Mouse (Mus musculus): ENCODE data around the gene Lrsam1. TPM values are rescaled to one million over a fixed set of nuclear protein-coding genes. Genes with fewer than 3 reads are reported as not detected.

Lrsam1 gene
- total RNA-seq, 2 experiments from 2014 or later, result 14.1 to 17.0 TPM

GRCm38 (mm10) chr2:32876490-32877302, 84.7 kb downstream of the Lrsam1 start:
- intact Hi-C loops (cut with DNase I), result loop anchor here (2.0 kb wide), 1 partner anchor 36 kb away; no protein-coding TSS in a partner anchor
- DNase-seq, result no peak

GRCm38 (mm10) chr2:32875675-32876489, 85.5 kb downstream of the Lrsam1 start, which contains the start of gene Fam129b:
Gene Fam129b (plus strand): TSS chr2:32876114.
- DNase-seq, result peak; percentile 90
- intact Hi-C loops (cut with DNase I), result loop anchor here (2.0 kb wide), 1 partner anchor 37 kb away; no protein-coding TSS in a partner anchor

Other genes with a start within 250 kb of the Lrsam1 start
- 10 to 100 TPM; 24.6 to 26.6 TPM for gene Cdk9, start 248.5 kb downstream of the Lrsam1 start, total RNA-seq (2021)
- gene Sh2d3c, start 240.6 kb downstream of the Lrsam1 start, total RNA-seq (2021), result 10 to 100 TPM; 26.8 to 28.1 TPM
- not detected for gene 6330409D20Rik, start 220.6 kb downstream of the Lrsam1 start, total RNA-seq (2021)
- gene Tor2a, start 204.4 kb downstream of the Lrsam1 start, total RNA-seq (2021), result 1 to 10 TPM; 6.8 to 9.6 TPM
- gene Ttc16, start 186.0 kb downstream of the Lrsam1 start, total RNA-seq (2021), result under 1 TPM; 0.08 to 0.14 TPM
- 1 to 10 TPM; 3.7 to 3.8 TPM for gene Ptrh1, start 185.8 kb downstream of the Lrsam1 start, total RNA-seq (2021)
- not detected for gene Cfap157, start 177.2 kb downstream of the Lrsam1 start, total RNA-seq (2021)
- gene Stxbp1, start 114.4 kb downstream of the Lrsam1 start, total RNA-seq (2021), result 10 to 100 TPM; 10.1 to 14.3 TPM
- gene Fam129b, start 85.5 kb downstream of the Lrsam1 start, total RNA-seq (2021), result 10 to 100 TPM; 22.5 to 26.9 TPM
- gene Rpl12, start 55 bp downstream of the Lrsam1 start, total RNA-seq (2021), result 10 to 100 TPM; 56.4 to 65.9 TPM
- 10 to 100 TPM; 18.3 to 26.7 TPM for gene Slc2a8, start 20.5 kb upstream of the Lrsam1 start, total RNA-seq (2021)
- 1 to 10 TPM; 3.1 to 4.7 TPM for gene Garnl3, start 170.0 kb upstream of the Lrsam1 start, total RNA-seq (2021)

All from heart, postnatal 36 days (tissue).